ENCODE assay signal across 14 mouse cellular contexts in genomic region chrX:12900256-12900655, GRCm38 (mm10).
"Had no signal": no experiment of that assay in that cellular context is flagged by ENCODE, and none has a peak within 500 bp of the region (broad histone marks: within the 10 kb centered on the region; RNA-seq: fewer than 3 reads in every experiment).

No protein-coding gene starts in this region.

- H3K4me2 ChIP-seq: limb, embryonic 15.5 days; liver, embryonic 13.5 days; lung, embryonic 15.5 days; midbrain, embryonic 13.5 days; neural tube, embryonic 15.5 days; stomach, embryonic 15.5 days had no signal

- H3K36me3 ChIP-seq: limb, embryonic 15.5 days; liver, embryonic 13.5 days; lung, embryonic 15.5 days; midbrain, embryonic 13.5 days; neural tube, embryonic 15.5 days; stomach, embryonic 15.5 days had no signal

- H3K27ac ChIP-seq: kidney, postnatal 0 days; limb, embryonic 15.5 days; liver, embryonic 13.5 days; lung, embryonic 15.5 days; midbrain, embryonic 13.5 days; neural tube, embryonic 15.5 days; stomach, embryonic 15.5 days had no signal

- H3K9me3 ChIP-seq: limb, embryonic 15.5 days; liver, embryonic 13.5 days; lung, embryonic 15.5 days; midbrain, embryonic 13.5 days; neural tube, embryonic 15.5 days; stomach, embryonic 15.5 days had no signal

- H3K9ac ChIP-seq: limb, embryonic 15.5 days; liver, embryonic 13.5 days; liver, postnatal 0 days; lung, embryonic 15.5 days; midbrain, embryonic 13.5 days; neural tube, embryonic 15.5 days; stomach, embryonic 15.5 days had no signal

- H3K4me1 ChIP-seq: limb, embryonic 15.5 days; liver, embryonic 13.5 days; lung, embryonic 15.5 days; midbrain, embryonic 13.5 days; neural tube, embryonic 15.5 days; stomach, embryonic 15.5 days had no signal

- ATAC-seq: liver, postnatal 0 days; midbrain, embryonic 13.5 days had no signal

- DNase-seq: kidney, adult 9 months; kidney, postnatal 36 days; liver, embryonic 13.5 days; liver, postnatal 0 days; lung, postnatal 36 days; right cerebral cortex, adult 18-20 months; spleen, adult 18-20 months had no signal

- H3K27me3 ChIP-seq: limb, embryonic 15.5 days; liver, embryonic 13.5 days; lung, embryonic 15.5 days; midbrain, embryonic 13.5 days; neural tube, embryonic 15.5 days; stomach, embryonic 15.5 days had no signal

- H3K4me3 ChIP-seq: limb, embryonic 15.5 days; liver, embryonic 13.5 days; lung, embryonic 15.5 days; midbrain, embryonic 13.5 days; myocyte; neural tube, embryonic 15.5 days; stomach, embryonic 15.5 days had no signal
